Mouse (Mus musculus) thymus, adult 2 months (tissue): Measurements from ENCODE around the gene Metrnl.

Source experiments
- CTCF ChIP-seq: fragments of 200-500 bp; IDR thresholded peaks from 2 replicates; pipeline ENCODE4 v1.5.1; 2012; ENCODE audit warnings: mild to moderate bottlenecking, control low read depth, low read length, moderate library complexity, borderline replicate concordance; ENCODE audit not compliant: control insufficient read depth, poor library complexity, insufficient read depth; ENCODE audit errors: extremely low read depth
- POLR2A ChIP-seq: fragments of 200-500 bp; IDR thresholded peaks from 2 replicates; pipeline ENCODE4 v1.6.1; 2012; ENCODE audit warnings: mild to moderate bottlenecking, low read length, control low read depth, moderate library complexity; ENCODE audit not compliant: control insufficient read depth, poor library complexity, insufficient read depth; ENCODE audit errors: extremely low read depth

DNA sequence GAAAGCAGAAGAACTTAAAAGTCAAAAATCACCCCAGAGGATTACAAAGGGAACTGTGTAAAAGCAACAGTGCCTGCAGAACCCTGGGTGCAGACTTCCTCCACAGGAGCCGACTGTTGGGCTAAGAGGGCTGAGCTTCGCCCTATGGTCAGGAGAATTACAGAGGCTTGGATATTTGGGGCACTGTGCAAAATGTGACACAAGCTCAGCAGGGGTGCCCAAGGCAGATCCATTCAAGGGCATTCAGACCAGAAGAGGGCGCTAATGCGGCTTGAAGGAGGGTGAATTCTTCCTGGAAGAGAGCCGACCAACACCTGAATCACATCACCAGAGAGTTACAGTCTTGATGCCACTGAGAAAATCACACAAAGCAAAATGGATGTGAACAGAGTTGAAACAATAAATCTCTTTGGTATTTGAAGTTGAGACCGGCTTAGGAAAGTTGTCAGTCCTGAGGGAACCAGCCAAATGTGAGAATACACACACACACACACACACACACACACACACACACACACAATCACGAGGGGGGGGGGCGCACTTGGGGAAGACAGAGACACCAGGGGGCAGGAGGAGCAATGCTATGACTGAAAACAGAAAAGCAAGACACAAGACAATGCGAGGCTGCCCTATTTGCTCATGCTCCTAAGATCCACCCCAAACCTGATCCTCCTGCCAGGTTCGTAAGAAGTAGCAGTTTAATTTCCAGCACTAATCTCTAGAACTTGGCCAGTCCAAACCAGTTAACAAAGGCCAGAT, 48.6 kb upstream of the Metrnl start:
- TF ChIP-seq POLR2A, result no peak
- peak; percentile 46; the same call in 1 of the 2 replicates for TF ChIP-seq CTCF
